Mouse (Mus musculus) kidney, adult 9 months (tissue): ENCODE results near the gene Btg4.

Experiments used
- DNase-seq: peaks from one replicate; pipeline ENCODE4 v3.0.0; 2022

The Btg4 gene

GRCm38 (mm10) chr9:51168698-51169097 is 108.0 kb downstream of the Btg4 start:
- DNase-seq: no peak

GRCm38 (mm10) chr9:51169133-51169532 is 108.4 kb downstream of the Btg4 start:
- DNase-seq: no peak
